Mouse (Mus musculus): Measurements from ENCODE around the gene Krtap4-8.
A peak's percentile ranks its signal among the peaks of the same experiment; 100 is the strongest.
"Not testable (repeated sequence)": the region's sequence is repeated elsewhere in the genome, so short reads cannot be mapped to it uniquely, and the experiment has no call there.

Gene Krtap4-8

GRCm38 (mm10) chr11:99780604-99781003 lies at the start of gene Krtap4-8:
Gene Krtap4-8 (minus strand): TSS chr11:99780704.
- no peak for DNase-seq

GRCm38 (mm10) chr11:99815566-99815965 lies 35.1 kb upstream of the Krtap4-8 start, which contains the start of gene Gm11564:
Gene Gm11564 (minus strand): TSS chr11:99815666.
- DNase-seq, result not testable (repeated sequence)

GRCm38 (mm10) chr11:99809792-99810191 lies 29.3 kb upstream of the Krtap4-8 start, which contains the start of gene Krtap4-13:
Gene Krtap4-13 (minus strand): TSS chr11:99809892.
- DNase-seq, result not testable (repeated sequence)

GRCm38 (mm10) chr11:99804346-99804745 lies 23.8 kb upstream of the Krtap4-8 start, which contains the start of gene Gm11554:
Gene Gm11554 (minus strand): TSS chr11:99804446.
- DNase-seq, result not testable (repeated sequence)

- DNase-seq, result not testable (repeated sequence)
Observed at GRCm38 (mm10) chr11:99798832-99799231, 18.3 kb upstream of the Krtap4-8 start, which contains the start of gene Gm11569. Gene Gm11569 (minus strand): TSS chr11:99798932.

- DNase-seq, result no peak
Observed at GRCm38 (mm10) chr11:99793367-99793766, 12.9 kb upstream of the Krtap4-8 start, which contains the start of gene Gm11596. Gene Gm11596 (minus strand): TSS chr11:99793467.

GRCm38 (mm10) chr11:99784900-99785299 lies 4.4 kb upstream of the Krtap4-8 start, which contains the start of gene Krtap4-9:
Gene Krtap4-9 (plus strand): TSS chr11:99785200.
- DNase-seq, result not testable (repeated sequence)

GRCm38 (mm10) chr11:99778401-99778800 lies 2.1 kb downstream of the Krtap4-8 start:
- peak; percentile 18 to 20 for DNase-seq

GRCm38 (mm10) chr11:99772813-99773212 lies 7.7 kb downstream of the Krtap4-8 start, which contains the start of gene Gm11595:
Gene Gm11595 (minus strand): TSS chr11:99772913.
- DNase-seq, result not testable (repeated sequence)

- no peak for DNase-seq
Observed at GRCm38 (mm10) chr11:99768410-99768809, 12.1 kb downstream of the Krtap4-8 start.

GRCm38 (mm10) chr11:99758877-99759276 lies 21.6 kb downstream of the Krtap4-8 start:
- no peak for DNase-seq

GRCm38 (mm10) chr11:99743985-99744384 lies 36.5 kb downstream of the Krtap4-8 start:
- DNase-seq, result peak in 1 of 2 experiments; percentile 5

GRCm38 (mm10) chr11:99734190-99734589 lies 46.3 kb downstream of the Krtap4-8 start, which contains the start of gene Gm14180:
Gene Gm14180 (minus strand): TSS chr11:99734290.
- no peak for DNase-seq

All from kidney, adult 8-10 months (tissue).